Mouse (Mus musculus) urinary bladder, adult 18-20 months (tissue): Measurements from ENCODE around the gene D230025D16Rik.
"Not testable (repeated sequence)": the region's sequence is repeated elsewhere in the genome, so short reads cannot be mapped to it uniquely, and the experiment has no call there.

ENCODE experiments used
- DNase-seq, 2 experiments: peaks; one replicate each; pipeline ENCODE4 v3.0.0; 2022; ENCODE audit warnings: low spot score in 2 of 2, mixed read lengths in 2 of 2

D230025D16Rik gene

DNA sequence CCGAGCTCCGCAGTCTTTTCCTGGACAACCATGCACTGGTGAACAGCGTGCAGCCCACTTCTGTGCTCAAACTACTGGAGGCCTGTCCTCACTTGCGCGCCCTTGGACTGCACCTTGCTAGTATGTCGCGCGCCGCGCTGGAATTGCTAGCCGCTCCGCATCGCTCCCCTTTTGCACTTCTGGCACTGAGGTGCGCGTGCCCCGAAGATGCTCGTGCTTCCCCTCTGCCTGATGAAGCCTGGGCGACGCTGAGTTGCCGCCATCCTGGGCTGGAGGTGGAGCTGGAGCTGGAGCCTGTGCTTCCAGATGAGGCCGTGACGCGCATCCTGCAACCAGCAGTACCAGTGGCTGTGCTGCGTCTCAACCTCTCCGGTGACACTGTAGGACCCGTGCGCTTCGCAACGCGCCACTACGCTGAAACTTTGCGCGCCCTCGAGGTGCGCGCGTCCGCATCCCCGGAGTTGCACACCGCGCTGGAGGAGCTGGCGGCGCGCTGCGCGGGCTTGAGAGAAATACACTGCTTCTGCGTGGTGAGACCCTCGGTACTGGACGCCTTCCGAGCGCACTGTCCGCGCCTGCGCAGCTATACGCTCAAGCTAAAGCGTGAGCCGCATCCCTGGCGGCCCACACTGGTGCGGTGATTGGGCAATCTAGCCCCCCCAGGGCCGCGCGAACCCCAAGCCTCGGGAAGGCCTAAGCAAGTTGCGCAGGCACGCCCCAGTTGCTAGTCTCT is 43.6 kb downstream of the D230025D16Rik start:
- DNase-seq, result no peak

DNA sequence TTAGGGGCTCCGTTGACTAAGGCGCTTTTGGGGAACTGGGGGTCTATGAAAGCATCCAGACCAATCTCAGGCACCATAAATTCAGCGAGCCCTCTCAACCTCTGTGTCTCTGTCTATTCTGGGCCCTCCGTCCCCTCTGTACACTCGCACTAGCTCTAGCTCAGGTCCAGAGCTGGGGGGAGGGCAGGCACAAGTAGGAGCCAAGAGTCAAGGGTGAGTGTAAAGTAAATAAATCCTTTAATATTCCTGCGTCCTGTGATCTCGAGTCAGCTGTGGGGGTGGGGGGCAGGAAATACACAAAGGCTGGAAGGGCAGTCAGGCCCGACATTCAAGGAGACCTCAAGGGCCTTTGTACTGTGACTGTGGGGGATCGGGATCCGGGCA is 44.1 kb downstream of the D230025D16Rik start:
- no peak for DNase-seq

DNA sequence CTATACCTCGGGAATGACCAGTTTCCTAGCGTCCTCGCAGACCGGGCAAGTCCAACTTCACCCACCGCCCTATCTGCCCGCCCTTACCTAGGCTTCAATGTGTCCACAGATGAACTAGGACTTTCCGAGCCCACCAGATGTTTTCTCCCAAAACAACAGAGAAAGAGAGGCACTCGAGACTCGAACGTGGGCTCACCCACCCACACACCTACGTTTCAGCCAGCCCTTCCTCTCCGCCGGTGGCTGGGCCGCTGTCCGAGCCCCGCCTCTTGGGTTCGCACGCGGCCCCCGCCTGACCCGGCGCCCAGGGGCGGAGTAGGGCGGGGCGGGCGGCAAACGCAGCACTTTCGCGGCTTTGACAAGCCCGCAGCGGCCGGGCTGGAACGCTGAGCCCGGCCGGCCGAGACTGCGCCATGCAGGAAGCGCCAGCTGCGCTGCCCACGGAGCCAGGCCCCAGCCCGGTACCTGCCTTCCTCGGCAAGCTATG is 44.6 kb downstream of the D230025D16Rik start, which contains the start of gene Hsf4:
Gene Hsf4 (plus strand): TSS at position 341 of the 487 bp plus-strand sequence.
- DNase-seq, result peak; percentile 50 to 62

DNA sequence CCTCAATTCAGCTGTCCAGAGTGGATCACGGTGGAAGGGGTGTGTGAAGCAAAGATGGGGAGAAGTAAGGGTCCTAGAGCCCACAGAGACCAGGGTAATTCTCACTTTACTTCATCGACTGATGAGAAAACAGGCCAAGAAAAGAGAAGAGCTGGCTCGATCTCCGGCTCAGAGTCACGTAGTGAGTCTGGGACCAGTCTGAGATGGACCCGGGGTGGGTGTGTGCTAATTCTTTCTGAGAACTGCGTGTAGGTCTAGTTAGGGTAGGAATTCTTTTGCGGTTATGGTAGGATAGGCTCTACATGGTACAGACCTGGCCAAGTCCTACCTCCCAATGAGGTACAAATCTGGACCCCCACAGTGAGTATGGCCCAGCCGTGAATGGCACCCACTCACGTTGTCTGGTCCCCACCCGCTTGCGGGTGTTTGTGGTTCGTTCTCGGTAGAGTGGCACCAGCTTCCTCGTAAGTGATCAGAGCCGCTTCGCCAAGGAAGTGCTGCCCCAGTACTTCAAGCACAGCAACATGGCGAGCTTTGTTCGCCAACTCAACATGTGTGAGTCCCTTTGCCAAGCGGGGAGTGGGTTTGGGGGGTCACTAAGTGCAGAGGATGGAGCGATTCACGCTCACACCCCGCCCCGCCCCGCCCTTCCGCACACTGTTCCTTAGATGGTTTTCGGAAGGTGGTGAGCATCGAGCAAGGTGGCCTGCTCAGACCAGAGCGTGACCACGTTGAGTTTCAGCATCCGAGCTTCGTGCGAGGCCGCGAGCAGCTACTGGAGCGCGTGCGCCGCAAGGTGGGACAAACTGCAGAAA is 45.4 kb downstream of the D230025D16Rik start:
- DNase-seq, result no peak

DNA sequence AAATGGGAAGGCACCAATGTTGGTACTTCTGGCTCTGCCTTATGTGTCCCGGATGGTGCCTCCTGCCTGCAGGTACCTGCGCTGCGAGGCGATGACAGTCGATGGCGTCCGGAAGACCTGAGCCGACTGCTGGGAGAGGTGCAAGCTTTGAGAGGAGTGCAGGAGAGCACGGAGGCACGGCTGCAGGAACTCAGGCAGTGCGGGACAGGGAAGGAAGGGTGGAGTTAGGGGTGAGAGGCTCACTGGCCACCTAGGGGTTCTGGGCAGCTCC is 45.9 kb downstream of the D230025D16Rik start:
- no peak for DNase-seq

DNA sequence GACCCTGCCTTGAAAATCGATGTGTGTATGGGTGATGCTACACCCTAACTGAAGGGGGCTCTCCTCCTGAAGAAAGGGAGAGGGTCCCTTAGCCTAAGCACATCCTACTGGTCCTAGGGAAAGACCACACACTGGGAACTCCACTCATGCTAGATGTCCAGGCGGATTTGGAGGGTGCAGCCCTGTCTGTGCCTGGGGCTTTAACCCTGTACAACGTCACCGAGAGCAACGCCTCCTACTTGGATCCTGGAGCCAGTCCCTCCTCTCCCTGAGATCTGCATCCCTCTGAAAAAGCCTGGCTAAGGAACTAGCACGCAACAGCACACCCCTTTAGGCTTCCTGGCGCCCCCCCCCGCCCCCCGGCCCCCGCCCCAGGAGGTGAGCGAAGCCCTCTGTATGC is 50.4 kb downstream of the D230025D16Rik start:
- DNase-seq, result no peak

DNA sequence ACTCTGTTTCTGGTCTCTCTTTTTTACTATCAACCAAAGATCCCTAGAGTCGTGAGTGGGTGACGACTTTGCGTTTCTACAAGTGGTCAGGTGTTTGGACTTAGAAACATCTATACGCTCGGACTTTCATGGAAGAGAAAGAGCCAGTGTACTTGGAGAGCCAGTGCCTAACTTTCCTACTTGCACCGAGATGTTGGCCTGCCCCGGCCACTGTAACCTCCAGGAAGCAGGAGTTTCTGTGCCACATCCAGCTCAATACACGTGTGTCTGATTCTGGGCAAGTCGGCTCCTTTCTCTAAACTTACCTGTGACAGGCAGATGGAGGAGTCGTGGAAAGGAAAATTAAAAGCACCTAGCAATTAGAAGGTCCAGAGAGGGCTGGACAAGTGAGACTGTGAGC is 50.9 kb downstream of the D230025D16Rik start, which contains the start of gene Nol3:
Gene Nol3 (plus strand): TSS at position 301 of the 400 bp plus-strand sequence.
- DNase-seq, result no peak

DNA sequence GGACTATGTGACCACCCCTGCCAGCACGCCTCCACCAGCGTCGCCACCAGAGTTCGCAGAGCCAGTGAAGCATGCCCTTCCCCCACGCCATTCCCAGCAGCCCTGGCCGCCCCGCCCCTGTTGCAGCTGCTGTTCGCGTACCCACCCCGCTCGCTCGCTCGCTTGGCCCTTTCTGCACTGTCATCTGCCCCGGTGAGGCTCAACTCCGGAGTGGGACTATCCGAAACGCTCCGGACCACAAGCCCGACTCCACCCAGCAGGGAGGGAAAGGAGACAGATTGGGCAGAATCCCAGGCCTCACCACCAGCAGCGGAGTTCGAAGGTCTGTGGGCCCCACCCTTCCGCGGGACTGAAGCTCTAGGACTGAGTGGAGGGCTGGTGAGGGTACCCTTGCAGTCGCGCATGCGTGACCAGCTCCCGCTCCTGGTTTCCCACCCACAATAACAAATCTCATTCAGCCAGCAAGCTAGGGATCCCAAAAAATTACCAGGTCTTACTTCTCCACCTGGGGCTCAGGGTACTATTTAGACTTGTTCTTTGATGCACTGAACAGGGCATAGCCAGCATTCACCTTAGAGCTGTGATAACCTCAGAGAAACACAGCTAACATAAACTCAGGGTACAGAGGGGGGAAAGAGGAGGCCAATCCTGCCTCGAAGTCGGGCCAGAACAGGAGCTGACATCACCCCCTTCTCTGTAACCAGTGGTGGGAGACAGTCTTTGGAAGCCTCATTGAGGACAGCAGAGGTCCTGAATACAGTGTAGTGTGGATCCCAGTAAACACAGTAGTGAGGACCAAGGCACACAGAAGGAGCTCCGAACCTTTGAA is 51.6 kb downstream of the D230025D16Rik start:
- peak in 1 of 2 experiments; percentile 34 for DNase-seq

DNA sequence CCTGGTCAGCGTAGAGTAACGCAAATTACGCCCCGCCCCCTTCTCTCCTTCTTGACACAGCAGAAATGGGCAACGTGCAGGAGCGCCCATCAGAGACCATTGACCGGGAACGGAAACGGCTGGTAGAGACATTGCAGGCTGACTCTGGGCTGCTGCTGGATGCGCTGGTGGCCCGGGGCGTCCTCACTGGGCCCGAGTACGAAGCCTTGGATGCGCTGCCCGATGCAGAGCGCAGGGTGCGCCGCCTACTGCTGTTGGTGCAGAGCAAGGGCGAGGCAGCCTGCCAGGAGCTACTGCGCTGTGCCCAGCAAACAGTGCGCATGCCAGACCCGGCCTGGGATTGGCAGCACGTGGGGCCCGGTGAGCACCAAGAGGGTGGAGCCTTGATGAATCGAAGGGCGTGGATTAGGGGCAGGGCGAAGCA is 54.0 kb downstream of the D230025D16Rik start:
- DNase-seq, result peak in 1 of 2 experiments; percentile 77

DNA sequence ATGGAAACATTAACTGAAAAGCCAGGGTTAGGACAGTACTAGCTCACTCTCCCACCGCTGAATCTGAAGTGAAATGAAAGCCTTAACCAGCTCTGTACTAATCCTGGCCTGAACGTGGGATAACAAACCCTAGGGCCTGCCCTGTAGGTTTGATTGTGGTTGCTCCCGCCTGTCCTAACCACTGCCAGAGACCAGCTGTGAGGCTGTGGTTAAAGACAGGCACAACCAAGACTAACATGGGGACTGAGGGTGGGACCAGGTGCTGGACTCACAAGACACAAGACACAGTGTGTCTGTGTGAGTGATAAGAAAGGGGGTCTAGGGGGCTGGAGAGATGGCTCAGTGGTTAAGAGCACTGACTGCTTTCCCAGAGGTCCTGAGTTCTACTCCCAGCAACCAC is 55.6 kb downstream of the D230025D16Rik start:
- no peak for DNase-seq

DNA sequence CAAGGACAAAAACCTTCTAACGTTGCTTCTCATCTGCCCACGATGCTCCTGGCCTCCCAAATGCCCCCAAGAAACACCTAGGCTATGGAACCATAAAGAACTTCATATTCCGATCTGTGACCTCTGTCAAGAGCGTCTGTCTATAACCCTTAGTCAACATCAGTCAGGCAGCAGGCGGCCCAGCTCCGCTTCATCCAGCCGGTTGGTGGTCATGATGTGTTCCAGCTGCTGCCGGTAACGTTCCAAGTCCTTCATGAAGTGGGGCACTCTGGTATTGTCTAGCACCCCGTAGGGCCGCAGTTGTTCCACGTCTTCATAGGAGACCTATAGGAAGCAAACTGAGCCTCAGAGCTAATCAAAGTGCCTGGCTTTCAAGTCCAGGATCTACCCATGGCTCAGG is 56.9 kb downstream of the D230025D16Rik start:
- DNase-seq, result no peak

DNA sequence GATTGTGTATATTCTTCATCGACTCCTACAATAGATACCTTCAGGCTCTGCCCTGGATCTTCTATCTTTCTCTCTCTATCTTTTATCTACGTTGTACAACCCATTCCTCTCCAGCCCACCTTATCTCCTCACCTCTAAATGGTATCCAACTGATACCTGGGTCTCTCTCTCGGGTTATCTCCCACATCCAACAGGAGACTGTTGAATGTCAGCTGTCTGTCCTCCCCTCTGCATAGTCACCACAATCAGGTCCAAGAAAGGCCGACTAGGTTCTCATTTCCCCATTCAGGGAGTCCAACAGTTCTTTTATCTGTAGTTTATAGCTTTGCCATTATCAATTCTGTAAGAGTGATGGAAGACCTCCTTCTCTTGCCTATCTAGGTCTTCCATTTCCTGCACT is 57.3 kb downstream of the D230025D16Rik start:
- DNase-seq, result no peak

DNA sequence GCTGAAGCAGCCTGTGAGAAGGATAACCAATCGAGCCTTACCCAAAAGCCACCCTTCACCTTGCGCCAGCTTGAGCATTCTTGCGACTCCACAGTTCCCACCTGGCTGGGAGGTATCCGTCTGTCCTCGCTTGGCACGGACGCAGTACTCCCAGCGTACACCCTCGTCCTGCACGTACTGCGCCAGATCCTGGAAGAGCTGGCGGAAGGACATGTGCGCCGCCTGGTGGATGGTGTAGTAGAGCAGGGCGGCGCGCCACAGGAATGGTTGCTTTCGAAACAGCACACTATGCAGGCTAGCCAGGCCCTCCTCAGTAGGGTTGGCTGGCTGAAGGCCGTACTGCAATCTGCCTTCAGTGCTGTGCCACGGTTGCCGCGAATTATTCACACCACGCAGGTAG is 58.1 kb downstream of the D230025D16Rik start:
- peak in 1 of 2 experiments; percentile 31 for DNase-seq

DNA sequence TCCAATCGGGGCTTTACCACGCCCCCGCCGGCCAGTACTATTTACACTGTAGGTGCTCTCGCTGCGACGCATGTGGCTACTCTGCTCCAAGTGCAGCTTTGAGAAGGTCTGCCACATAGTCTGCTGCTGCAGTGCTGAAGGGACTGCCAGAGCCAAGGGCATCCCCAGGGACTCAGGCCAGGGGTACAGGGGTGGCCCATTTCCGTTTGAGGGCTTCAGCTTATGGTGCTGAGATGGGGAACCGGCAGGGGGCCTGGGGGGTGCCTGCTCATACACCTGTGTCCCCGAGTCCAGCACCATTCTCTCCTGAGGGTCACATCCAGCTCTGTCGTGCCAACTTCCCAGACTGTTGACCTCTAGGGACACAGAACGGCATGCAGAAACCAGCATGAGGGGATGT is 60.6 kb downstream of the D230025D16Rik start:
- DNase-seq, result no peak

DNA sequence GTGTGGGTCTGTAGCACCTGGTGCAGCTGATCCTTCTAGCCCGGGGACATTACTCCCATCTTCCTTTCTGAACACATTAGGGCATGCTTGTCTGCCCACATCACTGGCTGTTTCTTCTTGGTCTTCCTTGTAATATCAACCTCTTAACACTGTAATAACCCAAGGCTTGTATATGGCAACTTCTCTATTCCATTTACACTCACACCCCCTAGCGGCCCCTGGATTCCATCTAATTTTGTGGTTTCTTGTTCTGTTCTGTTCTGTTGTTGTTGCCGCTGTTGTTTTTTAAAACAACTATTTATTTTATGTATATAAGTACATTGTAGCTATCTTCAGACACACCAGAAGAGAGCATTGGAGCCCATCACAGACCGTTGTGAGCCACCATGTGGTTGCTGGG is 62.0 kb downstream of the D230025D16Rik start:
- DNase-seq, result no peak

DNA sequence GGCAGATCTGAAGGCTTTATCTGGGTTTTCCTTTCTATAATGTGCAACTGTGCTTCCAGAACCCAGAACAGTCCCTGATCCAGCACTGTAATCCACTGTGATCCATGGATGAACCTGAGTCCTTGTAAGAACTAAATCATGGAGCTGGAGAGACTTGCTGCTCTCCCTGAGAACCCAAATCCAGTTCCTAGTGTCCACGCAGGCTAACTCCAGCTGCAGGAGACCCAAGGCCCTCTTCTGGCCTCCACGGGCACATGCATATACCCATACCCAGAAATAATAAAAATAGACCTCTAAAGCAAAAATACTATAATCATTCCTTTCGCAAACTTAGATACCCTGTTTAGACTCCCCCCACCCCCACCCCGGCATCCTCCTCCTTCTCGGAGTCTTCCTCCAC is 63.3 kb downstream of the D230025D16Rik start:
- DNase-seq, result no peak

DNA sequence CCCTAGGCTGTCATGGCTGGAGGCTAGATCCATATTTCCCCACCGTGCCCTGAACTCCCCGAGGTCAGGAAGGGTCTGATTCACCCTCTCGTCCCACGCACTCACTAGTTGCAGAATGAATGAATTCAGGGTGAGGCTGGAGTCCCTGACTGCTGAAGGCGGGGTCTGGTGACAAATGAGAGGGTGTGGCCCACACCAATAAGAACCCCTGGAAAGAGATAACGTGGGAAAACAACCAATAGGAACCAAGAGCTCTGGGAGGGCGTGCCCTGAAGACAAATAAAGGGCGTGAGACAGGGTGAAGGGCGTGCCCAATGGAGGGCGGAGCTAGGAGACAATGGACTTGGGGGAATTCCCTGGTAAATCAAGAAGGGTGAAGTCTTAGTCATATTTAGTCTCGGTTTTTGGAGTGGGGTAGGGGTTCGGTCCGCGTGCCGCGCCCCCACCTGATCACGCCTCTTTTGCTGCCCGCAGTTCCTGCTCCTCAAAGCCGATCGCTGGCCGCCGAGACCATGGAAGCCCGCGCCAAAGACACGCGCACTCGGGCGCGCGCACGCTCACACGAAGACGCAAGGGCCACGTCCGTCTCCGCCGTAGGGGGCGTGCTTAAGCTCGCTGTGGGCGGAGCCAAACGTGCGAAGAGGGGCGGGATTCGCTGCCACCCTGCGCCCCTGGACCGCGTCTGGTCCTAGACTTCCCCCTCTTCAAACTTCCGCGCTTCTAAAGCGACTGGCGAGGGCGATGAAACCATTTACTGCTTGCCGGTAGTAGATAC is 64.2 kb downstream of the D230025D16Rik start:
- peak; percentile 85 to 90 for DNase-seq

DNA sequence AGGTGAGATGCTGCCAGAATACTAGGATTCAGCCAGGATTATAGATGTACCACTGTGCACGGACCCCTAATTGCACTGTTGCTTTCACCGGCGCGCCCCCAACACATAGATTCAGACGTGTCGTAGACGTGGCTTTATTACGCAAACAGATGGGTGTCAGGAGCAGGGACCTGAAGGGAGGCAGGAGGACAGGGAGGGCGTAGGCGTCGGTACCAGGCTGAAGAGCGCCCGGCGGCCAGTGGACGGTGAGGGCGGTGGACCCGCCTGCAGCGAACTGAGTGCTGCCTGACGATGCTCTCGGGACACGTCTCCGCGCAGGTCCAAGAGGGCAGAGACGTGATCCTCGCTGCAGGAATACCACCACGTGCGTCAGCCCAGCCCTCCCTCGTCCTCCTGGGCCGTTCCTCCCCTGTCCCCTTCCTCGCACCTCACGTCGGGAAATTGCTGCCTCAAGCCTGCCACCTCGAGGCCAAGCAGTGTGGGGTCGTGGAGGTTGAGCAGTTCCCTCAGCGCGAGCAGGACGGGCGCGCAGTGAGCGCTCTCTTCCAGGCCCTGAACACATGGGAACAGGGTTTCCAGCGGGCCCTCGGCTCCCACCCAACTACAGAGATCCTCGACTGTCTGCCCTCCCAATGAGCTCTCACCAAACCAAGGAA is 65.0 kb downstream of the D230025D16Rik start, which contains the start of gene 4931428F04Rik:
Gene 4931428F04Rik (minus strand): TSS at position 60 of the 656 bp plus-strand sequence.
- DNase-seq, result no peak

DNA sequence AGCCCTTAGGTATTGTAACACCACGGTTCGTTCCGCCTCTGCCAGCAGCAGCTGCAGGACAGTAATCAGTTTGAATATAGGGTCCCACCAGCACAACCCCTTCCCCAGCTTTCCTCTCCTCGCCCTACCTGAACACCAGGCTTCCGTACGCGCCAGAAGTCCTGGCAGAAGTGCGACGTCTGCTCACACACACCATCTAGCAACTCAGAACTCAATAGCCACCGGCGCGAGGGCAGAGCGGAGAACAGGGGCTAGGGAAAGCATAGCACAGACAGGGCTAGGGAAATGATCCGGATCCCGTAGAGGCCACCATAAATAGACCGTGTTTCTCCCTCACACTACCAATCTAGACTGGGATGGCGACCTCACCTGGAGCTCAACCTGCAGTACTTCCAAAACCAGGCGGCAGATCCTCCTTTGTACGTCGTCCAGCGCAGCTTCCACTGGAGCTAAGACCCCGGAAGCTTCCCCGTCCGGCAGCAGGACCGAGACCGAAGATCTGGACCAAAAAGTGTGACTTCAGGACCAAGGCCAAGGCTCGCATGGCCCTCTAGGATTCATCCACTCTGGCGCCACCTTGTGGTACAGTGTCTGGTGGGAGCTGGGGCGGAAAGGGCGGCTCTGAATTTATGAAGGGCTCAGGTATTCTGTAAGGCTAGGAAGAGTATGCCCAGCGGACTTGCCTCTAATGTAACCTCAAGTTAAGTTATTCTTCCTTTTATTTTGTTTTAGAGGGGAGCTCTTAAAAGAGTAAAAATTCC is 65.8 kb downstream of the D230025D16Rik start:
- peak; percentile 79 to 89 for DNase-seq

DNA sequence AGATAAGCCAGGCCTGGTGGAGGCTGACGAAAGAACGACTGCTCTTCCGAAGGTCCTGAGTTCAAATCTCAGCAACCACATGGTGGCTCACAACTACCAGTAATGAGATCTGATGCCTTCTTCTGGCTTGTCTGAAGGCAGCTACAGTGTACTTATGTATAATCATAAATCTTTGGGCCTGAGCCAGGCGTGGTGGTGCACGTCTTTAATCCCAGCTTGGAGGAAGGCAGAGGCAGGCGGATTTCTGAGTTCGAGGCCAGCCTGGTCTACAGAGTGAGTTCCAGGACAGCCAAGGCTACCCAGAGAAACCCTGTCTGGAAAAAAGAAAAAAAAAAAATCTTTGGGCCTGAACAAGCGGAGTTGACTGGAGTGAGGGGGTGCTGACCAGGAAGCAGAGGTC is 66.4 kb downstream of the D230025D16Rik start:
- not testable (repeated sequence) for DNase-seq
